Mouse (Mus musculus): ENCODE results near the gene Tubgcp5. TPM values are rescaled to one million over a fixed set of nuclear protein-coding genes. Genes with fewer than 3 reads are reported as not detected.

Tubgcp5 gene
- polyA plus RNA-seq, 1 experiment from 2014 or later: 31.8 TPM

GRCm38 (mm10) chr7:55856741-55857140 lies 62.8 kb downstream of the Tubgcp5 start:
- H3K4me1 ChIP-seq: peaks cover 5% of the 10 kb centered on the region
- WGBS: 94% methylated on average over 4 of the region's 4 CpGs

GRCm38 (mm10) chr7:55857729-55858128 lies 63.8 kb downstream of the Tubgcp5 start:
- Histone ChIP-seq H3K9me3 (no peaks in the 10 kb centered on the region), H3K4me1 (peaks cover 5% of the 10 kb centered on the region), H3K27ac (no peak overlapping the region), H3K27me3 (no peaks in the 10 kb centered on the region), H3K36me3 (peaks cover 5% of the 10 kb centered on the region; the same call in 1 of the 2 replicates), H3K4me3 (no peak overlapping the region), H3K9ac (no peak overlapping the region), H3K4me2 (no peak overlapping the region)
- WGBS: 83% methylated on average over 2 of the region's 2 CpGs
- ATAC-seq (ENCODE audit: insufficient number of reproducible peaks, low FRiP score, low TSS enrichment, low read depth): no peak

More at GRCm38 (mm10) chr7:55856741-55857140, 62.8 kb downstream of the Tubgcp5 start:
- H3K9me3 ChIP-seq: no peaks in the 10 kb centered on the region
- H3K27ac ChIP-seq: no peak overlapping the region
- ATAC-seq (ENCODE audit: insufficient number of reproducible peaks, low FRiP score, low TSS enrichment, low read depth): no peak
- no peak overlapping the region for H3K9ac ChIP-seq
- H3K27me3 ChIP-seq: no peaks in the 10 kb centered on the region
- H3K4me2 ChIP-seq: no peak overlapping the region
- H3K4me3 ChIP-seq: no peak overlapping the region
- no peaks in the 10 kb centered on the region for H3K36me3 ChIP-seq

GRCm38 (mm10) chr7:55858836-55859517 lies 65.0 kb downstream of the Tubgcp5 start:
- 80% methylated on average over 3 of the region's 3 CpGs for WGBS
- Histone ChIP-seq H3K4me1 (peaks cover 5% of the 10 kb centered on the region), H3K4me2 (no peak overlapping the region), H3K9me3 (no peaks in the 10 kb centered on the region), H3K4me3 (no peak overlapping the region), H3K36me3 (peaks cover 7% of the 10 kb centered on the region; the same call in 1 of the 2 replicates), H3K27me3 (no peaks in the 10 kb centered on the region), H3K9ac (no peak overlapping the region), H3K27ac (no peak overlapping the region)
- ATAC-seq (ENCODE audit: insufficient number of reproducible peaks, low FRiP score, low TSS enrichment, low read depth): no peak

GRCm38 (mm10) chr7:55859518-55859872 lies 65.5 kb downstream of the Tubgcp5 start:
- Histone ChIP-seq H3K4me1 (peaks cover 5% of the 10 kb centered on the region), H3K27me3 (no peaks in the 10 kb centered on the region), H3K9ac (no peak overlapping the region), H3K27ac (no peak overlapping the region), H3K36me3 (peaks cover 7% of the 10 kb centered on the region; the same call in 1 of the 2 replicates), H3K4me3 (no peak overlapping the region), H3K4me2 (no peak overlapping the region), H3K9me3 (no peaks in the 10 kb centered on the region)
- 88% methylated on average over 2 of the region's 2 CpGs for WGBS
- no peak for ATAC-seq (ENCODE audit: insufficient number of reproducible peaks, low FRiP score, low TSS enrichment, low read depth)

GRCm38 (mm10) chr7:55859956-55860355 lies 66.0 kb downstream of the Tubgcp5 start:
- ATAC-seq (ENCODE audit: insufficient number of reproducible peaks, low FRiP score, low TSS enrichment, low read depth): no peak
- 79% methylated on average over 6 of the region's 6 CpGs for WGBS

GRCm38 (mm10) chr7:55861175-55861574 lies 67.2 kb downstream of the Tubgcp5 start:
- Histone ChIP-seq H3K36me3 (peaks cover 7% of the 10 kb centered on the region; the same call in 1 of the 2 replicates), H3K27me3 (no peaks in the 10 kb centered on the region), H3K9ac (no peak overlapping the region), H3K4me3 (no peak overlapping the region), H3K4me2 (no peak overlapping the region), H3K27ac (no peak overlapping the region), H3K9me3 (no peaks in the 10 kb centered on the region), H3K4me1 (no peaks in the 10 kb centered on the region)
- 68% methylated on average over 4 of the region's 4 CpGs for WGBS
- no peak for ATAC-seq (ENCODE audit: insufficient number of reproducible peaks, low FRiP score, low TSS enrichment, low read depth)

More at GRCm38 (mm10) chr7:55859956-55860355, 66.0 kb downstream of the Tubgcp5 start:
- H3K4me1 ChIP-seq: peaks cover 5% of the 10 kb centered on the region
- H3K27ac ChIP-seq: no peak overlapping the region
- H3K9me3 ChIP-seq: no peaks in the 10 kb centered on the region
- H3K4me3 ChIP-seq: no peak overlapping the region
- no peaks in the 10 kb centered on the region for H3K27me3 ChIP-seq
- no peak overlapping the region for H3K9ac ChIP-seq
- peaks cover 7% of the 10 kb centered on the region; the same call in 1 of the 2 replicates for H3K36me3 ChIP-seq
- no peak overlapping the region for H3K4me2 ChIP-seq

- peaks cover 10% of the 10 kb centered on the region; the same call in 1 of the 2 replicates for H3K4me1 ChIP-seq
- no peak overlapping the region for H3K4me2 ChIP-seq
- no peak for ATAC-seq (ENCODE audit: insufficient number of reproducible peaks, low FRiP score, low TSS enrichment, low read depth)
- H3K9me3 ChIP-seq: no peaks in the 10 kb centered on the region
- no peak overlapping the region for H3K9ac ChIP-seq
- H3K4me3 ChIP-seq: no peak overlapping the region
- peaks cover 7% of the 10 kb centered on the region; the same call in 1 of the 2 replicates for H3K36me3 ChIP-seq
- no peak overlapping the region for H3K27ac ChIP-seq
- no peaks in the 10 kb centered on the region for H3K27me3 ChIP-seq
These were observed 71.1 kb downstream of the Tubgcp5 start for GRCm38 (mm10) chr7:55865044-55865443.

- no peak for ATAC-seq (ENCODE audit: insufficient number of reproducible peaks, low FRiP score, low TSS enrichment, low read depth)
- Histone ChIP-seq H3K4me1 (peaks cover 11% of the 10 kb centered on the region; the same call in 1 of the 2 replicates), H3K4me2 (no peak overlapping the region), H3K9ac (no peak overlapping the region), H3K27me3 (no peaks in the 10 kb centered on the region), H3K36me3 (peaks cover 7% of the 10 kb centered on the region; the same call in 1 of the 2 replicates), H3K4me3 (no peak overlapping the region), H3K27ac (no peak overlapping the region), H3K9me3 (no peaks in the 10 kb centered on the region)
- 77% methylated on average over 8 of the region's 8 CpGs for WGBS
These were observed 71.9 kb downstream of the Tubgcp5 start for GRCm38 (mm10) chr7:55865750-55866416.

- Histone ChIP-seq H3K36me3 (peaks cover 5% of the 10 kb centered on the region), H3K4me1 (peaks cover 11% of the 10 kb centered on the region; the same call in 1 of the 2 replicates), H3K9me3 (no peaks in the 10 kb centered on the region), H3K9ac (no peak overlapping the region), H3K27ac (no peak overlapping the region), H3K4me3 (no peak overlapping the region), H3K27me3 (no peaks in the 10 kb centered on the region), H3K4me2 (no peak overlapping the region)
- WGBS: 87% methylated on average over 7 of the region's 7 CpGs
- no peak for ATAC-seq (ENCODE audit: insufficient number of reproducible peaks, low FRiP score, low TSS enrichment, low read depth)
These were observed 74.3 kb downstream of the Tubgcp5 start for GRCm38 (mm10) chr7:55868247-55868646.

- Histone ChIP-seq H3K36me3 (peaks cover 15% of the 10 kb centered on the region), H3K9me3 (no peaks in the 10 kb centered on the region), H3K4me1 (peaks cover 11% of the 10 kb centered on the region; the same call in 1 of the 2 replicates), H3K27me3 (no peaks in the 10 kb centered on the region), H3K4me3 (no peak overlapping the region), H3K27ac (no peak overlapping the region), H3K4me2 (no peak overlapping the region), H3K9ac (no peak overlapping the region)
- no peak for ATAC-seq (ENCODE audit: insufficient number of reproducible peaks, low FRiP score, low TSS enrichment, low read depth)
- 55% methylated on average over 3 of the region's 3 CpGs for WGBS
These were observed 75.3 kb downstream of the Tubgcp5 start for GRCm38 (mm10) chr7:55869220-55869619.

- H3K9ac ChIP-seq: no peak overlapping the region
- no peak overlapping the region for H3K27ac ChIP-seq
- H3K4me1 ChIP-seq: peaks cover 11% of the 10 kb centered on the region; the same call in 1 of the 2 replicates
- 82% methylated on average over 6 of the region's 6 CpGs for WGBS
- no peak overlapping the region for H3K4me3 ChIP-seq
- H3K4me2 ChIP-seq: no peak overlapping the region
- 0 out of 2 replicates have a peak, but pooled peaks have one; percentile 52 for ATAC-seq (ENCODE audit: insufficient number of reproducible peaks, low FRiP score, low TSS enrichment, low read depth)
- no peaks in the 10 kb centered on the region for H3K9me3 ChIP-seq
- peaks cover 27% of the 10 kb centered on the region for H3K36me3 ChIP-seq
- no peaks in the 10 kb centered on the region for H3K27me3 ChIP-seq
These were observed 76.5 kb downstream of the Tubgcp5 start for GRCm38 (mm10) chr7:55870340-55871020.

GRCm38 (mm10) chr7:55871476-55871875 lies 77.5 kb downstream of the Tubgcp5 start:
- Histone ChIP-seq H3K4me1 (peaks cover 11% of the 10 kb centered on the region; the same call in 1 of the 2 replicates), H3K27ac (no peak overlapping the region), H3K4me3 (no peak overlapping the region), H3K9ac (no peak overlapping the region), H3K9me3 (no peaks in the 10 kb centered on the region), H3K4me2 (no peak overlapping the region), H3K27me3 (no peaks in the 10 kb centered on the region), H3K36me3 (peaks cover 36% of the 10 kb centered on the region)
- WGBS: 81% methylated on average over 5 of the region's 5 CpGs
- ATAC-seq (ENCODE audit: insufficient number of reproducible peaks, low FRiP score, low TSS enrichment, low read depth): no peak

All from limb, embryonic 15.5 days (tissue).